Mouse (Mus musculus) brain, embryonic 18.5 days (tissue): ENCODE results near the gene Dus4l.
"Not testable (repeated sequence)": the region's sequence is repeated elsewhere in the genome, so short reads cannot be mapped to it uniquely, and the experiment has no call there.

Source experiments
- DNase-seq: peaks from one replicate; pipeline ENCODE4 v3.0.0-alpha.2; 2012; ENCODE audit warnings: low read depth, low spot score

Gene Dus4l

DNA sequence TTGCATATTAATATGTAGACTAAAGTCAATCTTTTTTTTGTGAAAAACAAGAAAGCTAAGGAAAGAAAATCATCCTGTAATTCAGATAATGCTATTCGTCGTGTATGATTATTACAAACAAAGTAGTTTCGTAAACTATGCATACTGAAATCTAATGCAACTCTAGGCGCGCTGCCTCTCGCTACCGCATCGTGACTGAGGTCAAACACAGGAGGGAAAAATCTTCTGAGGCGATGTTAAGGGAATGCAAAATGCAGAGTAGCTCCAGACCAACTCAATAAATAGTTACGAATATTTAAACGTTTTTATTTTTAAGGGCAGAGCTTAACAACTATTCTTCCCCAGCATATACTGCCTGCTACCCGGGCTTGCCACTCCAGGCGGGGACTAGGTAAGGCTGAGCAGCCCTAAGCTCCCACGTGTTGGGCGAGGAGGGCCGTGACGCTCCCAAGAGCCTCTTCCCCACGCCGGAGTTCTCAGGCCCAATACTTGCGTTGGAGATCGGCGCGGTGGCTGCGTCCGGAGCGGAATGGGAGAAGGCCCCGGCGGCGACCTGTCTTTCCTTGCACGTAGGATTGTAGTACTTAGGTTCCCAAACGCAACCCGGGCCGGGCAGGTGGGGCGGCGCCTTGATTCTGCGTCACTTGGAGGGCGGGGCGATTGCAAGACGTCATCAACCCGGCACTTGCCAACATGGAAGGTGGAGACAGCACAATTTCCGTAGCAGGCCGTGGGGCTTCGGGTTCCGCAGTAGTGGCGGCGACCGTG lies at the start of gene Dus4l, which contains the start of gene Cog5:
Gene Dus4l (minus strand): TSS at position 630 of the 768 bp plus-strand sequence.
Gene Cog5 (plus strand): TSS at position 673 of the 768 bp plus-strand sequence.
- peak; percentile 82 for DNase-seq

DNA sequence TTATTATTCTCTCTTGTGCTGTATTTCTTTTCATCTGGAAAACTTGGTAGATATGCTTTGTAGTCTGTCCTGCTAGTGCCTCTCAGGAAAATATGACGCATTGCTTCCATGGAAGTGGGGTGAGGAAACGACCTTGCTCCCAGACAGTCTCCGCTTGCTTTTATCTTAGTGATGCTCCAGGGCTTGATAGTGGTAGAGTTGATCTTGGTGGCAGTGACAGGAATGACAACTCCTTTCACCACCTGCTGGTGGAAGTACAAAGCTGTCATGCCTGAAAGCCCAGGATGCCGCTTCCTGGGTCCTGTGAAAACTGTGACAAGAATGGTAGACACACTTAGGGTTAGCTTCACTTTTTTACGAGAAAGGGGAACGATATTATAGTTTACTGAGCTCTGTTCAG lies 49.3 kb upstream of the Dus4l start:
- DNase-seq, result no peak

DNA sequence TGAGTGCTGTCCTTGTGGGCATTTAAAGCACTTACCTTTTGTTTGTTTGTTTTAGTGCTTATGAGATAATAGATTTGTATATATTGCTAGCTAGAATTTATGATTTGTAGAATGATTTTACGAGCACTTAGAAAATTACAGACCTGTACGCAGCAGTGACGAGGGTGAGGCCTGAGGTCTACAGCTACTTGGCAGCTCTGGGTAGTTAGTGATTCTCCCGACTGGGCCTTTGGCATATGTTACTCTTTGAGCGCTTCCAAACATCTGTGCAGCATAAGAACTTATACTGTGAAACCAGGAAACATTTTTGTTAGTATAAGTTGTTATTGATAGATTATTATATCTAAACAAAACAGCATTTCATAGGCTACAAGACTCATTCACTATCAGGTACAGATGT lies 46.8 kb upstream of the Dus4l start:
- DNase-seq, result no peak

DNA sequence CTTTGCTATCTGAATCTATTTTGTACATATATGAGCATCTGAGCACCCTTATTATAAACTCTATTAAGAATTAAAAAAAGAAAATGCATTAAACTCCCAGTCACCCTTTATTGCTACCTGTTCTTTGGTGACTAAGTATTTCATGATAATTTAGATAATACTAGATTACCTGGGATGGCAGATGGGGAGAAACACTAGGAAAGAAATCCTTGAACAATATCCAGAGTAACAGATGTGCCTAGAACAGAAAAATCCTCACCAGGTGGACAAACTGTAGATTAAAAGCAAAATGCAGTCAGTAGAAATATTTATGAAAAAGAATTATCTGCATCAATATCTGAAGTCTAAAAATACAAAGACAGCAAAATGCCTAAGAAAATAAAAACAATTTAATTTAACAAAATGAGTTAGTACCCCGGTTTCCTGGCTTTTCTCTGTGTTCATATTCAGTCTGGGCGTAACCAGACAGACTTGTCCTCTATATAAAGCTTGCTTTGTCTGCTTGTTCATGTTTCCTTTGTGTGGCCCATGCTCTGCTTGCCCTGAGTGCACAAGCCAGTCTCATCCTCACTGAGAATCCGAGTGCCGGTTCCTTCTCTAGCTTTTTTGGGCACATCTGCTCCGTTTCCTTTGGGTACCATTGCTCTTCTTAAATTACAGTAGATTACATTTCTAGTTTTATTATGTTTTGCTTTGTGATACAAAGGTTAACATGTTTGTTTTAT lies 46.2 kb upstream of the Dus4l start:
- no peak for DNase-seq

DNA sequence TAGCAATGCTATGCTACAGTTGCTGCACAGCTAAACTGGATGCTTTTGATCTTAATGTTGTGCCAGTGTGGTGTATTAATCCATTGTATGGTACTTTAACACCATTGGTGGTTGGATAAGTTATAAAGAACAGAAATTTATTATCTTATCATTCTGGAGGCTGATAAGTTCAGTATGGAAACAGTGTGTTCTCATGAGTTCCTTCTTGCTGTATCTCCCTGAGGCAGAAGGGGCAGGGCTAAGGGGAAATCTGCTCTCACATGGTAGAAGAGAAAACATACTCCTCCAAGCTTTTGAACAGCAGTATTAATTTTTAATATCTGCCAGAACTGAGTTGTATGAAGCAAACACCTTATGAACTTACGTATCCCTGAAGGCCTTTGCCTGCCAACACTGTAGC lies 38.7 kb upstream of the Dus4l start:
- no peak for DNase-seq

DNA sequence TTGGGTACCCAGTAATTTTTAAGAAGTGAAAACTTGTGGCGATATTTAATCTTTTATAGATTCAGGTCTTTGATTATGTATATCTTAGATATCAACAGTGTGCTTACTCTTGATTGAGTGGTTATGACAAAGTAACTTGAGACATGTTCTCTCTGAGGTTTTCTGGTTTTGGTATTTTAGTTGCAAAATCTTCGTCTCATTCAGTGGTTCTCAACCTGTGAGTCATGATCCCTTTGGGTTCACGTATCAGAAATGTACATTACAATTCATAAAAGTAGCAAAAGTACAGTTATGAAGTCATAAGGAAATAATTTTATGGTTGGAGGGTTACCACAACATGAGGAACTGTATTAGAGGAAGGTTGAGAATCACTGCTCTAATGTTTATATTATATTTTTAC lies 32.1 kb upstream of the Dus4l start:
- no peak for DNase-seq

DNA sequence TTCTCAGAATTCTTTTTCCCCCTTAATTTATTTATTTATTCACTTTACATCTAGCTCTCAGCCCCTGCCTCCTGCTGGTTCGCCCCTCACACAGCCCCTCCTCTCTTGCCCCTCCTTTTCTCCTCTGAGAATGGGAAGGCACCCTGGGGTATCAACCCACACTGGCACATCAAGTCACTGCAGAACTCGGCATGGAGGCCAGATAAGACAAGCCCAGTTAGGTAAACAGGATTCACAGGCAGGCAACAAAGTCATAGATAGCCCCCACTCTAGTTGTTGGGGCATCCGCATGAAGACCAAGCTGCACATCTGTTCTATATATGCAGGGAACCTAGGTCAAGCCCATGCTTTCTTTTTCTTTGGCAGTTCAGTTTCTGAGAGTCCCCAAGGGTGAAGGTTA lies 12.6 kb upstream of the Dus4l start:
- no peak for DNase-seq

DNA sequence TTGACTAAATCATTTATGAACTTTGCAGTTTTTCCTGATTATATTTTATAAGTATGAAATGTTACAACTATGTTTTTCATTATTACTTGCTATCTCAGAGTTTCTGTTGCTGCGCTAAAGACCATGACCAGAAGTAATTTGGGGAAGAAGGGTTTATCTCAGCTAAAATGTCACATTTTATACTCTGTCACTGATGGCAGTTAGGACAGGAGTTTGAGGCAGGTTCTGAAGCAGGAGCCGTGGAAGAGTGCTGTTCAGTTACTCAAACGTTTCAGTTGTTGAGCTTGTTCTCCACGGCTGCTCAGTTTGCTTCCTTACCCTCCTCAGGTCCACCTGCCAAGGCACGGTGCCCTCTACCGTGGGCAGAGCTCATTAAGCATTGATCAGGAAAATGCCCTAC lies 11.4 kb upstream of the Dus4l start:
- DNase-seq, result no peak

DNA sequence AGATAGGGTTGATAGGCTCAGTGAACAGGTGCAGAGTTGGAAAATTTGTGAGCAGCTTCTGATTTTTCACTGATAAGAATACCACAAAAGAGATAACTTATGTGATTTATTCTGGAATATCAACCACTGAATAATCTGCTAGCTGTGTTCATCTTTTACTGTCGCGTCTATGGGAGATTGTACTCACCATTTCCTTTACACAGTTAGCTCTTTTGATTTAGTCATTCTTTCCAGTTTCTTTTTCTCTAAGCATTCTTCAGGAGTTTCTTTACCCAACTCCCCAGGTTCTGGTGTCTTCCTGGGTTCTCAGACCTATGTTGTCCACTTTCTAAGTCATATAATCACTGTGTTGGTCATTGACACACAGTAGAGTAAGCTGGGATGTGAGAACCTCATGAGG lies 2.2 kb upstream of the Dus4l start:
- no peak for DNase-seq

DNA sequence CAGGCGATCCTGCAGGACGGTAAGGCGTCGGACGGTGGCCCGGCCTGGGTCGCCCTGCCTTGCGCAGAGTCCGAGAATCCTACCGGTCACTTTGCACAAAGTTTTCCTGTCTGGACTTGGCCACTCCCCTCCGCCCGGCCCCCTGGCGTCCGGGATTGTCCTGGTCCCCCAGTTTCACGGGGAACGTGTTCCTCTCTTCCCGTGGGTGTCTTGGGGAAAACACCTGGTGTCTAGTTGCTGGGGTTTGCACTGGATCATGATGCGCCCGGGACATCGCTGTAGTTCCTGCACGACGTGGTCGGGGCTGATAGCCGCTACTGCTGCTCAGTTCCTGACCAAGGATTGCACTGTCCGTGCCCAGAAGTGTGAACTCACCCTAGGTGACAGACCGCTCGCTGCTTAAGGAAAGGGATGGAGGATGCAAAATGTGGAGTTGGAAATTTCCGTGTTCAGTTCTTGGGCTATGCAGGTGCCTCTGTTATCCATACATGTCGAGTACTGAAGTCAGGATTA lies 395 bp upstream of the Dus4l start:
- DNase-seq, result no peak

DNA sequence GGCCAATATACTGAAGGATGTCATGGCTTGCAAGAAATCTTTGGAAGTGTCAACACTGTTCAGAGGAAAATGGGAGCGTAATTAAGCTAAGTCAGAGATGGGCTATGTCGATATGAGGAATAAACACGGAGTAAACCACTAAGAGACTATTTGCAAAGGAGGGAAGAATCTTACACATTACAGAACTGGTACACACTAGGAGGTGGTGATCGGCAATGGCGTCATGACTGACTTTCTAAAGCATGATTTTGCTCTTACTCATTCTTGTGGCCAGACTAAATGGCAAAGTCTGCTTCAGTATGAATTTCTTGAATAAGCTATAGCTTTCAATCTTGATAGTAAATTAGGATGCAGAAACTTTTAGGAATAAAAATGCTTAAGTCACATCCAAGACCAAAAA lies 1.0 kb downstream of the Dus4l start:
- no peak for DNase-seq

DNA sequence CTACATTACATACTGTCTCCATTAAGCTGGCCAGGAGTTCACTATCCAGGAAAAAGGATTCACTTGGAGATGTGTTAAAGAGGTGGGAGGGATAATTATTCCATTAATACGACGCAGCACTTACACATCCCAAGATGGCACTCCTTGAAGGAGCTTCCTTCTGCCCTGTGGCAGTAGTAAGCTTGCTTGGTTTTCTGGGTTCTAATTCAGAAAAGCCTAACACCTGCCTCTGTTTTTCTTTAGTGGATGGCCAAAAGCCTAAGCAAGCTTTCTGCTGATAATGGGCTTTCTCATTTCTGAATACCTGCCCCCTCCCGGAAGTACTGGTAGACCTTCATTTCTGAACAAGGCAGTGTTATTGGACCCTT lies 19.4 kb downstream of the Dus4l start:
- no peak for DNase-seq

DNA sequence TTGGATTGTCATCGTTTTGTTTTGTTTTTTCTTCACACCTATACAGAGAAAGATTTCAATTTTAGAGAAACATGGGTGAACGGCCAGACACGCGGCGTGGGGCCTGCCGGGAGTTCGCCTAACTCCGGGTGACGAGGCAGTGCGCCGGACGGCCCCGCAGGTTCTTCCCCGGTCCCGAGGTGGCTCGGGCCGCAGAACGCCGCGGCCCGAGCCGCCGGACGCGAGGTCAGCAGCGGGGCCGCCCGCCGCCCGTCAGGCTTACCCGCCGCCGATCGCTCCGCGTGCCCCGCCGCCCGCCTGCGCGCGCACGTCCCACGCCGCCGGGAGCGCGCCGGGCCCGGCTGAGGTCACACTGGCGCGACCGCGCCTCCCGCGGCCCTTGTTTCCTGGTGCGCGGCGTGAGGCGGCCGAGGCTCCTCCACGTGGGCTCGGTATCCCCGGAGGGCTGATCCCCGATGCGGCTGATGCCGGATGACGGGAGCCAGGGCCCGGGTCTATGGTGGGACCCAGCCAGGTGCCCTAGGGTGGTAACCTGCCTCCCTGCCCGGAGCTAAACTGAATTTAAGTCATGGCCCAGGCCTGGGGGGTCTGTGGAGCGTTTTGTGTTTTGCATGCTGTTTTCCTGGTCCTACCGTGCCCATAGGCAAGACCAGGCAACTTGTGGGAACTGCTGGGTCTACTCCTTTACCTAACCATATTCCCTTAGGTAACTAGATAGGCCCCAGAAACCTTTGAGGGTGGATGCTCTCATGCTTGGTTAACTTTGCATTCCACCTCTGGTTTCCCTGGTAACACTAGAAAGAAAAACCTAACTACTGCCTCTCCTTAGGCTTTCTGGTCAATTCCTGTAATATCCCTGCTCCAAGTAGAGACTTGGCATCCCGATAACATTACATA lies 20.0 kb downstream of the Dus4l start, which contains the start of gene Bcap29:
Gene Bcap29 (minus strand): TSS at position 316 of the 897 bp plus-strand sequence.
- no peak for DNase-seq

DNA sequence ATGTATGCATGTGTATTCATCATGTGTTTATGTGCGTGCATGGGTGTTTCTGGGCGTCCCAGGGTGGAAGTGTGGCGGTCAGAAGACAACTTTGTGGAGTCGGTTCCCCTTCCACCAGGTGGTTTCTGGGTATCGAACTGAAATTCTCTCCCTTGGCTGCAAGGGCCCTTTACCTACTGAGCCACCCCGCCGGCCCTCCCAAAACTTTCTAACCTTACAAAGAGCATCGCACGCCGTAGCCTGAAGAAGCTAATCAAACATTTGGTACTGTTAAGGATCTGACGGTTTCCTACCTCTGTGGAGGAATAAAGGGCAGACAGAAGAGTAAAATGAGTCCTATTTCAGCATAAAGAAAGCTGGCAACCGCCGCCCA lies 20.7 kb downstream of the Dus4l start:
- DNase-seq, result no peak

DNA sequence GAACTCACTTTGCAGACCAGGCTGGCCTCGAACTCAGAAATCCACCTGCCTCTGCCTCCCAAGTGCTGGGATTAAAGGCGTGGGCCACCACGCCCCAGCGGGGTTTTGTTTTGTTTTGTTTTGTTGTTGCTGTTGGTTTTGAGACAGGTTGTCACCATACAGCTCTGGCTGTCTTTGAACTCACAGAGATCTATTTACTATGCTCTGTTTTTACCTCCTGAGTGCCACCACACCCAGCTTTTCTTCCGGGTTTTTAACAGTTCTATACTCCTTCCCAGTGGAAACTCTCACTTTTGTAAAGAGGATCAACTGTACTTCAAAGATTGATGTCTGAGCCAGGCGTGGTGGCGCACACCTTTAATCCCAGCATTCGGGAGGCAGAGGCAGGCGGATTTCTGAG lies 26.2 kb downstream of the Dus4l start:
- DNase-seq, result not testable (repeated sequence)

DNA sequence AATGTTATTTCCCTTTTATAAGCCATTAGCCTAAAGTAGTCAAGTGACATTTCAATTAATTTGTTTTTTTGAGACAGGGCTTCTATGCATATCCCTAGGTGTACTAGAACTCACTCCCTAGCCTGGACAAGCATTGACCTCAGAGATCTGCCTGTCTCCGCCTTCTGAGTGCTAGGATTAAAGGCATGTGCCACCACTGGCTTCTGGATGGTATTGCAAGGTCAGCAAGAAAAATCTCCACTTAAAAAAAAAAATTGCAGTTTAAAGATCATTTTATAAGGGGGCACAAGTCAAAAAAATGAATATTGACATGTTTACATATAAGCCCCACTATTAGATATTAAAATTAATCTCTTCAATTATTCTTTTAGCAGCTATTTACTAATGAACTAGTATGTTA lies 29.6 kb downstream of the Dus4l start:
- DNase-seq, result no peak

DNA sequence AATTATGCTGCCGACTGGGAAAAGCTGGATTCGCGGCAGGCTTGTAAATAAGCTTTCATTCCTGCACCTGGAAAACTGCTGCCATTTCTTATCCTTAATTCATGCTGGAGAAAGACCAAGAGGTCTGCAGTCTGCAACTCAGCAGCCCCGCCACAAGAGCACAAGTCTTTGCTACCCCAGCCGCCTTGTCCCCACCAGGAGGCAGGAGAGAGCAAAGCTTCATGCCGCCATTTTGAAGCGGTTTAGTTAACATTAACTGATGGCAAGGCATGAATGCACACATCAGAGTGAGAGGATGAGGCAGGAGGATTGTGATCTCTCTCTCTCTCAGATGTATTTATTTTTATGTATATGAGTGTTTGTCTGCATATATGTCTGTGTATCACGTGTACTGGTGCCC lies 34.5 kb downstream of the Dus4l start:
- no peak for DNase-seq

DNA sequence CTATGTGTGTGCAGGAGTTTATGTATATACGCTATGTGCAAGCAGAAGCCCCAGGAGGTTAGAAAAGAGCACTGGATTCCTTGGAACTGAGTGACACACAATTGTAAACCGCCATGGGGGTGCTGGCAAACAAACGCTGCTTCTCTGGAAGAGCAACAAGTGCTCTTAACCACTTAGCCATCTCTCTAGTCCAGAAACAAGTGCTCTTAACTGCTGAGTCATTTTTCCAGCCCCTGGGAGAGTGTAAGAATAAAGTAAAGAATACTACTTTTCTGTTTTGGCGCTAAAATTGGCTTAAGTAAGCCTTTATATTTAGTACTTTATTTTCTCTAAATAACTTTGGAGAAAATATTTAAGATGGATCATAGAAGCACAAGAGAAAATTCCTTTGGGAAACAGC lies 41.3 kb downstream of the Dus4l start:
- no peak for DNase-seq

DNA sequence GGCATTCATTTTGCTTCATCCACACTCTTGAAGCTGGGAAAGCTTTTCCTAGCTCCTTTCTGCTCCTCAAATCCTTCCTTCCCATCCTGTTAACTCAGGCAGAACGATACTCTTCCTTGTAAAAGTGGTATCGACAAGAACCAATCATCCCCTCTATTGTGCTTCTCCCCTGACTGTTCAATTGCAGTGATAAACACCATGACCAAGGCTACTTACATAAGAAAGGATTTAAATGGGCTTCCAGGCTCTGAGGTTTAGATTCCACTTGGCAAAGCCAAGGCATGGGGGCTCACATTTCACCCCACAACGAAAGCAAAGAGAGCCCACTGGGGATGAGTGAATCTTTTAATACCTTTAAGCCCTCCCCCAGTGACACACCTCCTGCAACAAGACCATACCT lies 46.5 kb downstream of the Dus4l start:
- no peak for DNase-seq

DNA sequence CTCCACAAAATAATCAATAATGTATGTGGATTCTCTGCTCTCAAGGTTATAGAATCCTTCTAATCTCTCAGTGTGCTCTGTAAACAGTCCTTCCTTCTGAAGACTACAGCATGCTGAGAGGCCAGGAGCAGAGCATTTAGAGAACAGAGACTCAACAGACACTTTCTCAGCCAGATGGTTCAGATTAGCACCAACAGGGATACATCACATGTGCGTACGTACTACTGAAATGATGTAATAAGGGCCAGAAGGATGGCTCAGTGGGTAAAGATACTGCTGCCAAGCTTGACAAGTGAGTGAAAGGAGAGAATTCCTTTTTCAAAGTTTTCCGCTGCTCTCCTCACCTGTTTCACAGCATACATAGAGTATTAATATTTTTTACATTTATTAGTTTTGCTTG lies 49.7 kb downstream of the Dus4l start:
- no peak for DNase-seq

DNA sequence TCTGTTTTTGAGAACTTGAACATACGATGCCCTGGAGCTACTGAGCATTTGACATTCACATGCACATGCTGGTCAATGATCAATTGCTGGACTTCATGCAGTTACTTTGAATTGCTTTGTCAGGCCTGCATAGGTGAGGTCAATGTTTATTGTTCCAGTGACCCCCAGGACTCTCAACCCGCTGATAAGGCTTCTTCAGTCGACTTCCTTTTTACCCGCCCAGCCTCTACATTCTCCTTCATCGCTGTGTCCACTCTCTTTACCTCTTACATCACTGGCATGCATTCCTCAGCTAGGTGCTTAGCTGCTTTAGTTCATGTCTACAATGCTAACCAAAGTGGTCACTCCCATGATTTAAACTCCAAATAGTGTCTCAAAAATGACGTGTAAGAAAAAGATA lies 51.0 kb downstream of the Dus4l start:
- no peak for DNase-seq

DNA sequence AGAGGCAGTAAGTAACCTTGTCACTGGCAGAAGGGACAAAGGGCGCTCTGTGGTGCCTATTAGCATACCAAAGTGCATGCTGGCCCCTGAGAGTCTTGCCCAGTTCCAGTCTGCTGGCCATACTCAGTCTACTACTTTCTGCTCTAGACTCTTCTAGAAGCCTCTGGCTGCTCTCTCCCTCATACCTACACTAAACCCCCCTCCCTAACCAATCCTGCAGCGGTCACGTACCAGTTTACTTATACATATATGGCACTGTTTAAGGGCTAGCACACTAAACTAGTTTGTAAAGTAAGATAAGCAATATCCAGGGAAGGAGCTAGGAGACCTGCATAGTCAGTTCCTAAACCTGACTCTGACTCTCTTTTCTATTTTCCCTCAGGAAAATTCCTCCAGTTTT lies 60.3 kb downstream of the Dus4l start:
- no peak for DNase-seq
